Mouse (Mus musculus) adrenal gland, postnatal 36 days (tissue): ENCODE measurements around the gene Lrig3. TPM values are rescaled to one million over a fixed set of nuclear protein-coding genes. Genes with fewer than 3 reads are reported as not detected.

Experiments used
- DNase-seq, 2 experiments: peaks; one replicate each; pipeline ENCODE4 v3.0.0; 2021; ENCODE audit warnings: mixed read lengths in 1 of 2
- microRNA-seq: library from miRNA; unstranded; fragments of <30 nt; microRNA quantifications from one replicate; pipeline ENCODE4 v1.2.0, GENCODE M21; 2021
- total RNA-seq, 2 experiments: library from RNA; stranded (reverse); gene quantifications; 2 replicates each; pipeline ENCODE4 v1.2.3; 2021

Gene Lrig3
- total RNA-seq, 2 experiments from 2014 or later = 4.7 to 5.9 TPM

DNA sequence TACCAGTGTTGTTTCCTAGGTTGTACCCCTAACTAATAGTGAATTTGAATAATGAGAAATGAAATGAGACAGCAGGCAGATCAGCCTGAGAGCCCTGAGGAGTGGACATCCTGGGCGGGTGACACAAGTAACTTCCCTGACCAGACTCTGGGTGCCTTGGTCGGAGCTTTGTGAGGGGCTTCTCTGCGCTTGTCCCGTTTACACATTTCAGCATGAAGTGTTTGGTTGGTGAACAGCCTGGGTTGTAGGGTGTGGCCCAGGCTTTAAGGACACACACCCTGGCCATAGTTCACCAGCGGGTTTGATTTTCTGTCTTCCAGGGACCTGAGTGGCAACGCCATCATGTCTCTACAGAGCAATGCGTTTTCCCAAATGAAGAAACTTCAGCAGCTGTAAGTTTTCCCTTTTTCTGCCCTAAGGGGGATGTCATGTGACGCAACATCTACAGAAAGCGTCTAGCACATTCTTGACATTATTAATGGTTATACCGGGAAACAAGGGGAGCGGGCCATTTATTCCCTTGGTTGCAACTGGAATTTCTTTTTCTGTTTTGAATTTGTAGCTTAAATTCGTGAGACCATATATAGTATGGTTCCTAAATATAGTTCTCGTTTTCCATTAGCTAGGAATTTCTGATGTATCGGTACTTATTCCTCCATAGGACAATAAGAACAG lies 36.2 kb downstream of the Lrig3 start:
- DNase-seq = no peak

DNA sequence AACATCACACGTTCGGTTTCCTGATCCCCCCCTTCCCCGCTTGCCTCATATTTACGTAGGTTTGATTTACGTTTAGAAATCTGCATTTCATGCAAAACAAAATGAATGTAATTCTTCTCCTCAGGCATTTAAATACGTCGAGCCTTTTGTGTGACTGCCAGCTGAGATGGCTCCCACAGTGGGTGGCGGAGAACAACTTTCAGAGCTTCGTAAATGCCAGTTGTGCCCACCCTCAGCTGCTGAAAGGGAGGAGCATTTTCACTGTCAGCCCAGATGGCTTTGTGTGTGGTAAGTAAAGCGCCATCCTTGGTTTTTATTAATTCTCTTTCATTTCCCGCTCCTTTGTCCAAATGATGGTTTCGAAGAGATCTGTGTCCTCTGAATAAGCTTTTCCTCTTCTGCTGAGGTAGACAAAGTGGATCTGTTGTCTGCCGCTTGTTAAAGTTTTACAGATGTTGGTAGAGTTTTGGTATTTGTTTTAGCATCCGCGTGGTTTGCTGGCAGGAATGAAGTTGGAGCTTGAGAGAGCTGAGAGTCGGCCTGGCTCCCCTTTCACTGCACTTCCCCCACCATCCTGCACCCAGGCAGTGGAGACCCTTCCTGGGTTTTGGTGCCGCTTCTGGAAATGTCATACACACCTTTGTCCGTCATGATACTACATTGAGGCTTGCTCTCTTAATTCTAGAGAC lies 37.0 kb downstream of the Lrig3 start:
- DNase-seq = no peak

DNA sequence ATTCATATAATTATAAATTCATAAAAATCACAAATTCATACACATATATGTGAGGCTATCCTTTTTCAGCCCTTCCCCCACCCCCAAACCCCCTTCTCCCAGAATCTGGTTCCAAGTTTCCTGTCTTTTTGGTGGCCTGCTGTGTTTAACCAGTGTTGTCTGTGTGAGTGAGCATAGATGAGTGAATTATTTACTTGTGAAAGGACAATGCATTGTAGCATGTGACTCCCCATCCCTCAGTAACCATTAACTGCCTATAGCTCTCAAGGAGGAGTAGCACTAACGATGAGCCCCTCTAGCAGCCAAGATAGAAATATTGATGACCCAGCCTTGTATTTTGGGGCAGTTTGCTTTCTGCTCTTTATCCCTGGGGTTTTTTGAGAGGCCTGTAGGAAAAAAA lies 37.9 kb downstream of the Lrig3 start:
- DNase-seq = no peak

DNA sequence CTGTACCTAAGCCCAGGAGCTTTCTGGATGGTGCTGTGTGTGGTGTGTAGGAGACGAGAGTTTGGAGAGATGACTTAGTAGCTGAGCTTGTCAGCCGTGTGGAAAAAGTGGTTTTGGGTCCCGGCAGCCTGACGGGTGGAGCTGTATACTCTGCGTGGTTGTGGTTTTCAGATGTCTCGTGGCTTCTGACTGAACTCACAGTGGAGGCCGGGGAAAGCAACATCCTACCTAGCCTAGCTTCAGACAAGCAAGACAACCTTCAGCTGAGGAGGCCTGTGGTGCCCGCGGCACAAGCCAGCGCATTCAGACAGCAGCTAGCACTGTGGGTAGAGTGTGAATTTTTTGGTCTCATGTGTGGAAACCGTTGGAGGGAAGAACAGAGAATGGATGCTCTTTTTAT lies 47.7 kb downstream of the Lrig3 start:
- no peak for DNase-seq

DNA sequence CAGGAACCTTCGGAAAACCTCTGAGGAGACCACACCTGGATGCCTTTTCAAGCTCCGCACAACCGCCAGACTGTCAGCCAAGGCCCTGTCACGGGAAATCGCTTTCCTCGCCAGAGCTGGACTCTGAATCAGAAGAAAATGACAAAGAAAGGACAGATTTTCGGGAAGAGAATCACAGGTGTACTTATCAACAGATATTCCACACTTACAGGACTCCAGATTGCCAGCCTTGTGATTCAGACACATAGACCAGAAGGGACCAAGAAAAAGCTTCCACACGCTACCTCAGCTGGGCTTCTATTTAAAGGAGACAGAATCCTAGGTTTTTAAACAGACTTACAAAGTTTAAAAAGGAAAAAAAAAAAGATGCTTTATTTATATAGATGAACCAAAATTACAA lies 48.7 kb downstream of the Lrig3 start:
- DNase-seq = no peak

DNA sequence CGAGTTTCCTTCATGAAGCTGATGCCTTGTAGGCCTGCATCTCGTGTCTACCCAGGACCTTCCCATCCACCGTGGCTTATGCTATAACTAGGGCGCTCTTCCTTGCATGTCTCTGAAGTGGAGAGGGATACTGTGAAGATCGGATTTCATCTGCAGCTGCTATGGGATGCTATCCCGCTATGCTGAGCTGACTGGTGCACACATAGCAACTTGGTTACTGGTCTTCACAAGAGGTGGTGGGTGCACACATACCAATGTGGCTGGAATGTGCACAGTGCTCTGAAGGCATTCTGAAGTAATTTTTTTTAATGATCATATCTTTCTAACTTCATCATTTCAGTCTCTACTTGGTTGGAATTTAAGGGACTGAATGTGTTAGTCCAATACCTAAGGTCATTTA lies 49.7 kb downstream of the Lrig3 start:
- DNase-seq = no peak

DNA sequence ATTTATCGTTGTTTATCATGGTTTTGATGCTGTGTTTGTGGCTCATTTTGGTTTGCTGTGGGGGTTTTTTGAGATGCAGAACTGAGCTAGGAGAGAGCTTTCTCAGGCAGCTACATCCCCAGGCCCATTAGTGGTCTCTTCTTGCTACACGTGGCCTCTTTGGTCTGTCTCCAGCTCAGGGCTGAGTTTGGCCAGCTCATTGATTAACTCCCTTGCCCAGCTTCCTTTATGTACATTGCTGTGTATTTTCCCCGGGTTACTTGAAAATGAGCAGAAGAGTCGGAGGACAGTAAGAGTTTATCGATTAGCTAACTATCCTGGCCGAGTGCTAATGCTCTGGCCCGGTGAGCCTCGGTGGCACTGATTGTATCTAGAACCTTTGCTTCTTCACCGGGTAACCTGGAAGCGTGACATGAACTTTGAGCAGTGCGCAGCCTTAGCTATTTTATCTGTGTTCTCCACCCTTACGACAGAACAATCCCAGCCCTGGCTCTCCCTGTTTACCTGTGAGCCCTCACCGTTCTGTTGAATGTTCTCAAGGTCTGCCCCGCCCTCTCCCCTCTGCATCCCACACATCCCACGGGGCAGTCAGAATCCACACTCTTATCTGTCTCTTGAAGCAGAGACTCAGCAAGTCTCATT lies 53.5 kb downstream of the Lrig3 start:
- DNase-seq = no peak

DNA sequence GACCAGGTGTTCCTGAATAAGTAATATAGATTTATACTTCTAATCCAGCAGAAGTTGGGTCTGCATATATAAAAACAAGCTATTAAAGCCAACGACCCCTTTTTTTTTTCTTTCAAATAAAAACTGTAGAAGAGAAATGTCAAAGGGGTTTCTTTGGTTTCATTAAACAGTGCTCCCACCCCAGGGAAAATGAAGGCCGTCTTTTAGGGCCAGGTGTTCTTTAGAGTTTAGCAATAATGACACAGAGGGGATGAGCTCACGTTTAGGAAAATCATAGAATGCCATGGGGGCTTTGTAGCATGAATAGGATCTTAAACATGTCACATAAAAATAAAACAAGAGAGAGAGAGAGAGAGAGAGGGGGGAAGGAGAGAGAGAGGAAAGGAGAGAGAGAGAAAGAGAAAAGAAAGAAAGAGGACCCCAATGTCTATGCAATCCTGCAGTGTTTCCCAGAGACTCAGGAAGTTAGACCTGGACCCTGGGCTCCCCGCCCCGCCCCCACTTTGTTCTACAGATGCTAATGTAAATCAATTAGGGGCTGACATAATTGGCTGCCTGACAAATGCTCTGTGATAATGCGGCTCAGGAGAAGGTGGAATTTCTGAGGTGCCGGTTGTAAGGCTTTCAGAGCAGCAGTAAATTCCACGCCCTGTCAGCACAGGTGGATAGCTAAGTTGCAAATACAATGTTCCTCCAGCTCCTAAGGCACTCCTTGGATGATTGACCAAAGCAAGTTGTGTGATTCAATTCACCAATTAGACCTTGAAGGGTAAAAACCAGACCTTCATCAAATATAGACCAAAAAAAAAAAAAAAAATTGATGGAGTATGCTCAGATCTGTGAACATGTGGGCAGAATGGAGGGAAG lies 62.8 kb downstream of the Lrig3 start:
- no peak for DNase-seq

DNA sequence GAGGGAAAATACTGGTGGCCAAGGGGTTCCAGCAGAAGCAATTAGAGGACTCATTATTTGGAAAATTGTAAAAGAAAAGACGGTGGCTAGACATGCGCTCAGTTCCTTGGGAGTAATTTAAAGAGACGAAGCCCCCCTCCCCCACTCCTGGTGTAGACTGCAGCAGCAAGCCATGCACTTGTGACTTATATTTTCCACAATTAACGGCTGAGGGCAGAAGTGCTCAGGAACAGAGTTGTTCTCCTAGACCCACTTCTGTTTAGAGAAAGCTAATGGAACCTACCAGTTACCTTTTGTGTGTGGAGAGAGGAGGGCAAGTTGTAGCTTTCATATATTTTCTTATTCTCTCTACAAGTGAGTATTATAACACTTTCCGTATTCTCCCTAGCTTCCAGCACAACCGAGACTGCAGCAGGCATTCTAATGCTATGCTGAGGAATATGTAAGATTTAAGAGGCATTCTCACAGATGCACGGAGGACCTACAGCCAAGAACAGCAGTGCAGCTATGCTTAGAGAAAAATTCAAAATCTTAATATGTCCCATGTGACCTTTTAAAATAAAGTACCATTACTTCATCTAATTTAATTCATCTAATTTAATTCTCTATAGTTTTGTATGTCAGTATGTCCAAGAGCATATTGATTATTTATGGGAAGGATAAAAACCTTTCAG lies 63.6 kb downstream of the Lrig3 start:
- DNase-seq = no peak

DNA sequence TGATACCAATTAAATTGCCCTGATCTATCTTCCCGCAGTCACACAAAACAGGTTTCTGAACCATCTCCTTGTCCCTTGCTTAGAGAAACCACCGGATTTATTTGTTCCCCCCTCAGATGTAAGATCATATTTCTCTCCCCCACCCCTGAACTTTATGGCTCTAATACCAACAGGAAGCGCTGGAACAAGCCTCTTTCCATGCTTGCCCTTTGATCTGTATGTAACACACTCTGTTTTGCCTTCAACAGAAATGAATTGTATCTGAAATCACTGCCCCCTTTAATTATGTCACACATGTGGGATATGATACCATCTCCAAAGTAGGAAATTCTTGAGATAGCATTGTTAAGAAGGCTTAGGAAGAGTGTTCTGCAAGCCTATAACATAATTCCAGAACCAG lies 90.9 kb downstream of the Lrig3 start:
- DNase-seq = no peak

DNA sequence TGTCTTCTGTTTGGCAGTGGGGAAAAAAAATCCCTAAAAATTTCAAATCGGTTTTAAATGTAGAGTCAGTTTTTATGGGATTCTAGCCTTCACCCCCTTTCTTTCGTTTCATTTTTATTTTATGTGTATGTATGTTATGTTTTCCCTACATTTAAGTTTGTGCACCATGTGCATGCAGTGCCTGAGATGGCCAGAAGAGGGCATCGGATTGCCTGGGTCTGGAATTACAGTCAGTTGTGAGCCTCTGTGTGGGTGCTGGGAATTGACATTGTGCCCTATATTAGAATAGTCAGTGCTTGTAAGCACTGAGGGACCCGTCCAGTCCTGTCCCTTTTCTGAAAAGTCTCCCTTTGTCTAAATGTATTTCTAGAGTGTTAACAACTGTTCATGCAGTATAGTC lies 96.8 kb downstream of the Lrig3 start:
- DNase-seq = no peak

Small RNA genes lying within 50 kb of the gene (microRNA-seq; reads per million reads assigned to microRNA genes)
- not detected for gene Gm22183
